Mouse (Mus musculus) spleen, adult 18-20 months (tissue): ENCODE data around the gene Pfkfb2.

Experiments
- DNase-seq, 2 experiments: peaks; one replicate each; pipeline ENCODE4 v3.0.0; 2022; ENCODE audit warnings: mixed read lengths in 2 of 2

Pfkfb2 gene

DNA sequence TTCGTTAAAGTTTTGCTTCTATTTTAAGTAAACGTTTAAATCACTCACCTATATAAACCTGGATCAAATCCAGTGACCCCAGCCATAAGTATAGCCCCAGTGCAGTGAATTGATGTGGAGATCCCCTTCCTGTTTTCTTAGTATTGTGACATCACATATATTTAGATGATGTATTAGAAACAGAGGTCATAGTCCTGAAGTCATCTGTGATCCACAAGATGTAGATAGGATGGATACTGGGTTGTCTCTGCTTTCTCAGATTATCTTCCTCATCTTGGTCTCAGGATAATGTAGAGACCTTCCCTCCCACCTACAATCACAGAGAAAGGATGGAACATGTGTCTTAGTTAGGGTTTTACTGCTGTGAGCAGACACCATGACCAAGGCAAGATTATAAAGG is at the start of gene Pfkfb2:
Gene Pfkfb2, minus strand, starts transcription at position 101 of the 400 bp plus-strand sequence.
- DNase-seq: no peak

DNA sequence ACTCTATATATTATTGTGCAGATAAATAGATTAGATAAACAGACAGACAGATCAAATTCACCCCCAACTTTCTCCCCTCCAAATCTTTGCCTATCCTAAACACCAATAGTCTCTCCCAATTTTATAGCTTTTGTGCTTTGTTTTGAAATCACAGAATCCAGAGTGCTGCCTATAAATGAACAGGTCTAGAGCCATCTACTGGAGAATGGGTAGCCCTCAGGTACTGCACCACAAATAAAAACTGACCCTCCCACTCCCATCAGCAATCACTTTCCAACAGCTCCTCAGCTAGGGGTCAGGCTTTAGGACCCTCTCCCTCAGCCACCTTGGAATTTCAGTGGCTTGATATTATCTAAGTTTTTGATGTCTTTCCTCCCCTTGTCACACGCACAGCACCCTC is 47.6 kb upstream of the Pfkfb2 start:
- DNase-seq: no peak

DNA sequence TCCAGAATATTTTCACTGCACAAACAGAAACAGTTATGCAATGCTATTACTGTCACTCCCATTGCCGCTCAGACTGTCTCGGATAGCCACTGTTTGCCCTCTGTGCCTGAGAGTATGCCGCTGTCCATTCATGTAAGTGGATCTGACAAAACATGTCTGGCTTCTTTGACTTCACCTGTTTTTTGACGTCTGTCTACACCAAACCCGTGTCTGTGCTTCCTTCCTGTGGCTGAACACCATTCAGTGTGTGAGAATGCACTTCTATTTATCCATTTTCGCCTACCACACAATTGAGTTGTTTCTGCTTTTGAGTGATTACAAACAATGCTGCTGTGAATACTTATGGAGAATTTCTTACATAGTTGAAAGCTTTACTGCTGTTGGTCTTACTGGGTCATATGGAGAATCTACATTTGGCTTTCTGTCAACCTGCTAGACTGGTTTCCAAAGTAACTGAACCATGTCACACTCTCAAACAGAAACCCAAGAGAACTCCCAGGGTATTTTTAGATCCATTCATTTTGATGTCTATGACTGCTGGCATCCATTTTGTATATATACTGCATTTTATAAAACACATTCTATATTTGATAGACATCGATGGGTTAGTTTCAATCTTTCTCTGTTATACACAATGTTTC is 46.8 kb upstream of the Pfkfb2 start:
- DNase-seq: no peak

DNA sequence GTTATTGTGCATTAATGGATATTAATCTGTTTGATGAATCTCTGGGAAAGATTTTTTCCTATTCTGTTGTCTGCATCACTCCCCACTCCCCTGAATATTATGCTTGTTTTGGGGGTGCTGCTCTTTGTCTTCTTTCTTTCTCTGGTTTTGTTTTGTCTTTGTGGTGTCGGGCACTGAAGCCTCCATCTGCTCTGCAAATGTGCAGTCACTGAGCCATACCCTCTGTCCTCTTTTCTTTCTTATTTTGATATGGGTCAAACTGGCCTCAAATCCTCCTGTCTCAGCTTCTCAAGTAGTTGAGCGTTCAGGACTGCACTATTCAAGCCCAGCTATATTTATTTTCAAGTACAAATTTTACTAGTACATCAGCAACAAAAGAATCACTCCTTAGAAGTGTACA is 46.2 kb upstream of the Pfkfb2 start:
- no peak for DNase-seq

DNA sequence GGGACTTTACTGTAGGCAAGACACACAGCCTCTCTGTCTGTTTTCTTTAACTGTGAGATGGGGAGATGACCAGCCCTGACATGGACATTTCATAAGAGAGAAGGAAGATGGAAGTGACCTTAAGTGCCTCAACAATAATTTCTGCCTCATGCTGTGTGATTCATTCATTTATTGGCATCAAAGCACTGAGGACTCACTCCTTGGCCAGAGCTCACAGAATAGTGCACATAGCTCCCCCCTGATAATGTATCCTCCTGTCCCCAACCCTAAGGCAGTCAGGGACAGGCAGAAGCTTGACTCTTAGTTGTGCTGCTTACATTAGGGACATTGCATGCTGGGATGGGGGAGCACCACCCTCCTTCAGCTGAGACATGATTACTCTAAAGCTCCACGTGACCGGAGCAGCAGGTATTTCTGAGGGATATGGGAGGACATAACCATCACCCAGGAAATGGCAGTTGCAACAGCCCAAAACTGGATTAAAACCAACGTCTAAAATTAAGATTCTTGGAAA is 42.0 kb upstream of the Pfkfb2 start:
- DNase-seq: no peak

DNA sequence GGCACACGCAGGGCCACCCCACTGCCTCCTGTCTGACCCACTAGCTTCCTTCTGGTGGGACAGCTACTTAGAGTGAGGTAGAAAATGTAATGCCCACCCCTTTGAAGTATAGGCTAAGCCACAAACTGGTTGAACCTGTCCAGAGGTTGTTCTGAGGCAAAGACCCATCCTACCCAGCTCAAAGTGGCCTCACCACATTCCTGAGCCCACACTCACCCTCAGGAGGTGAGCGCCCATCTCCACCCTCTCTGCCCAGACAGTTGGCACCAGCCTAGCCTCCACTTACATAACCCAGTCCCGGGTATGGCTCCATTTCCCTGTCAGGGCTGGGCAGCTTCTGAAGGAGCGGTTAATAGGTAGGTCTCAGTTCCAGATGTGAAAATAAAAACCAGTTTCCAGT is 41.4 kb upstream of the Pfkfb2 start:
- no peak for DNase-seq

DNA sequence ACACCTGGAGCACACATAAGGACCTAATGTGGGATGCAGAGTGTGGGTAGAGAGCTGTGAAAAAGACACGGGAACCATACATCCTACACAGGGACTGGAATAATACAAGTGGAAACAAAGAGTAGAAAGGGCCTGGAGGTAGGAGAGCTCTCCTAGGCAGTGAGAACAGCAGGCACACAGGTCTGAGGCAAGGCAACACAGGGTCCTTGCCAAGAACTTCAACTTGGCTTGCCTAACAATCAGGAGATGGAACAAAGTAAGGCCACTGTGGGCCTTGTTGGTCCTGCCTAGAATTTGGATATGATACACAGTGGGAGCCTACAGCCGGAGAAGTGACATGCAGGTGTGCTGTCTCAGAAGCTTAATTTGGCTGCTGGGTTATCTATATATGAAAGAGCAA is 40.9 kb upstream of the Pfkfb2 start:
- no peak for DNase-seq

DNA sequence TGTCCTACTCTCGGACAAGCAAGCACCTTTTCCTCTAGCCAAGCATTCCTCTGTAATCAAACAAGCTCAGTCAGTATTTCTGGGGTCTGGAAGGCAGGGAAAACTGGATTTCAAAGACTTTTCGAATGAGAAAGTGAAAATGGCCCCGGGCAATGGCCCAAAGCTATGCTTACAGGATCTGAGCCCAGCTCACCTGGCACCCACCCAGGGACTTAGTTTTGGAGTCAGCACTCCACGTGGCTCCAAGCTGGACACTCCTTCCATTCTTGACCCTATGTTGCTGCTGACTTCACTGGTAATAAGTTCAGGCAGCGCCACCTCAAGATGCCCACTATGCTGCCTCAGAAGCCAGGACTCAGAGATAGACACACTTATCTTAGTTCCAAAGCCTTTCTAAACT is 38.0 kb upstream of the Pfkfb2 start:
- DNase-seq: no peak

DNA sequence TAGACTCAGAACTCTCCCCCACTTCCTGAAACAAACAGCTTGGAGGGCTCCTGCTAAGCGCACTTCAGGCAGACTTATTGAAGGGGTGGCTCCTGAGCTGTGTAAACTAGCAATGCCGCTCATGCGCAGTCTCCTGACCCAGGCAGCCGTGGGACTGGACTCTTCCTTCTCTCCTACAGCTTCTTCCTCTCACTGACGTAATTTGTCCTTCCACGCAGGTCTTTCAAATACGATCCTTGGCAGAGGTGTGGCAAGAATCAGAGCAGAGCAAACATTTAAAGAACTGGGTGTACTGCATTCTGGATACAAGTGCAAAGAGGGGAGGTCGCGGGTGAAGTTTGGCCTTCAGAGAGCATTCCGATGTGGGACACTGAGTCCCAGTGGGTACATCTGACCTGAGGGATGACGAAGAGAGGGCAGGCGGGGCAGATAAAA is 35.0 kb upstream of the Pfkfb2 start:
- DNase-seq: no peak

DNA sequence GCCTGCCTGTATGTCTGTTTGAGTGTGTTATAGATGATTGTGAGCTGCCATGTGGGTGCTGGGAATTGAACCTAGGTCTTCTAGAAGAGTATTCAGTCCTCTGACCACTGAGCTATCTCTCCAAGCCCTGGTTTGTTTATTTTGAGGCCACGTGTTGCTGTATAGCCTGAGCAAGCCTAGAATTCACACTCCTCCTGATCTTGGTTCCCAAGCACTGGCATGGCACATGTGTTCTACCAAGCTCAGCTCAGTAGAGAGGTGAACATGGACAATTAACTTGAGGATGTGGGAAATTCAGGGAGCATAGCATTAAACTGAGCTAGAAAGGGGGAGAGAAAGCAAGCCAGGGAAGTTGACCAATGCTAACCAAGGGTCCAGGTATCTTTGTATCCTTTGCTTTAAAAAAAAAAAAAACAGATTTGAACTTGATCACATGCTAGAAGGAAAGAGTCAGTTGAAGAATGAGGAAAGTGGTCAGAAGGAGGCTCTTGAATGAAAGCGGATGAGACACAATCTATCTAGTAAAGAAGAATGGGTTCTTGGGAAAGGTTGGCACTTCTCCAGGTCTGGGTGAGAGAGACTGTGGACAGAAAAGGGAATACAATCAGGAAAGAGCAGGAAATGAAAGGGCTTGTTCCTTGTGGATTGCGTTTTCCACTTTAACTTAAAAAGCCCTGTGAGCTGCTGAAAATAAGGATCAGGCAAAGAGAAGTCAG is 33.1 kb upstream of the Pfkfb2 start:
- no peak for DNase-seq

DNA sequence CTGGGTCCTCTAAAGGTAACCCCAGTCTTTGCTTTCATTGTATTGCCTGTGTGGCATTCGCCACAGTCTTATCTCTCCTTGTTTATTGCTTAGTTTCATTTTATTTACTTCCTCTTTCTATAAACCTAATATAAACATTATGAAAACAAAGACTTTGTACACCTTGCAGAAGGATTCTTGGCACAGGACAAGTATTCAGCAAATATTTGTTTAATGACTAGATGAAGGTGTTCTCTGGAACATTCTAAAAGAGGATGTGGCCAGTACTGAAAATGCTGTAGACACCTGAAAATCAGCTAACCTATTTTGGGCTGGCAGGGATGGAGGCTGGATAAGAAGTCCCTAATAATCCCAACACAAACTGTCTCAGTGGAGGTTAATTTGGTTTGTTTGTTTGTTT is 32.5 kb upstream of the Pfkfb2 start:
- no peak for DNase-seq

DNA sequence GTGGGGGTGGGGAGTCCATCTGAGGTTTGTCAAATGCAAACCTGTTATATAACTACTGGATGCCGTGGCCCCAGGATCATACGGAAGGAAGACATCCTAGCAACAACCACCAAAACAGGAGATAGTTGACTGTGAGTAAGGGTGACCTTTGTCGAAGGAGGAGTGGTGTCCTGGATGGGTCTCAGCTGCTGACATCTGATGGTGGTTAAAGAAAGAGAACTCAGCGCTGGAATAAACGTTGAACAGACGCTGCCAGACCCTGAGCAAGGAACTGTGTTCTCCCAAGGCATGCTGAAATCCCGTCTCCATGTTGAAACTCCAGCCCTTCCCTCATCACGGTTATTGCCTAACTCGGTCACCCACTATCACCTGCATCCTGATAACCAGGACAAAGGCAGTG is 30.6 kb upstream of the Pfkfb2 start:
- no peak for DNase-seq

DNA sequence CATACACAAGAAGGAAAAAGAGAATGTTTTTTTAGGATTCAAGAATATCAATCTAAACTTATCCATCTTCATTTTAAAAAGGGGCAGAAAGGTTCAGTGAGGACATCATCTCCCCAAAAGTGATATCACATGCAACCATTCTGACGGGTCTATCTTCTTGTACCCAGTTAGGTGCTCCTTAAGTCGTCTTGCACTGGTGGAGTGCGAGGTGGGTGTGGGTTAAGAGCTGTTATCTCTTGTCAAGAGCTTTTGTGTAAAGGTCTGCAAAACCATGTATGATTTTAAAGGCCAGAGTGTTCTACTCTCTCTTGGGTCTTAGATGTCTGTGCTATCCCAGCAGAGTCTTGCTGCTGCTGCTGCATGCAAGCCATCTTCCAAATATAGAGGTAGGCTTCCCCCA is 17.8 kb upstream of the Pfkfb2 start:
- DNase-seq: no peak

DNA sequence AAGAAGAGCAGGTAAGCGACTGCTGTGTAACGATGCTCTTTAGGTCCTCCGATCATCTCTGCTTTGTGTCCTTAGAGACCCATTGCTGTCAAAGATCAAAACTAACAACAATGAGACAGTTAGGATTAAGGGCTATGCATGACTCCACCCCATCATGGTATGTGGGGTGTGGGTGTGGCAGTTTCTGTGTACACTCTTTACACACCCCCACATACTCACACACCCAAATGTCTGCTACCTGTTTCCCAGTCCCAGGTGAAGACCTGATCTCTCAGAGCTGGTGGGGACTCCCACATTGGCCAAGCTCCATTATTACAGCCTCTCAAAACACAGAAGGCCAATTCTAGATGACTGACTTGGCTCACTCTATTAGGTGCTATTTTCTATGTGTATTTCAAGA is 16.5 kb upstream of the Pfkfb2 start:
- DNase-seq: no peak

DNA sequence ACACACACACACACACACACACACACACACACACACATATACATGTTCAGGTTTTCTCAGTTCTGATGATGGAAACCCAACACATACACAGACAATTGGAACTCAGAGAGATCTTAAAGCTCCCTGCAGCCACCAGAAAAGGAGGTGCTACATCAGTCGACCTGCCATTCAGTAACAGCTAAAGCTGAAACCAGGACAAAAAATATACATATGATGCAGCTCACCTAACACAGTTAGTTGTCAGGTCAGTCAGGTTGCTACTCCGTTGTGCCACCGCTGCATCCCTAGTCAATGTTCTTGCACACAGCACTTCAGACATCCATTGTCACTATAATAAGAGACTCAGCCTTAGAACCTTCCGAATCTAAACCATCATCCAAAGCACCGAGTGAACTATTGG is 15.9 kb upstream of the Pfkfb2 start:
- no peak for DNase-seq

DNA sequence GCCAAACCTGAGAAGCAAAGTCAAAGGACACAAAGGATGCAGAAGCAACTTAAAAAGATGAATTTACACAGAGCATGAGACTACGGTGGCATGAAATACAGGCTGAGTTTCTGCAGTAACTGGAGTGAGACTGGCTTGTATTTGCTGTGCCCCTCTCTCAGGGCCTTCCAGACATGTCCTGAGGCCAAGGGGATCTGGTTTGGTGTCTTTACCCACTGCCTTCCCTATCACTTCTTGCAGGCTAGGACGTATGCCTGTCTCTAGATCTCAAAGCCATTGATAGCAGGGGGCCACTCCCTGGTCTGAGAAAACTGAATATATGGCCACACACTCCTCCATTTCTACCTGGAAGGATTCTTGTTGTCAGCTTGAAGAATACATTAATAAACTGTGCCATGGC is 15.2 kb upstream of the Pfkfb2 start:
- no peak for DNase-seq

DNA sequence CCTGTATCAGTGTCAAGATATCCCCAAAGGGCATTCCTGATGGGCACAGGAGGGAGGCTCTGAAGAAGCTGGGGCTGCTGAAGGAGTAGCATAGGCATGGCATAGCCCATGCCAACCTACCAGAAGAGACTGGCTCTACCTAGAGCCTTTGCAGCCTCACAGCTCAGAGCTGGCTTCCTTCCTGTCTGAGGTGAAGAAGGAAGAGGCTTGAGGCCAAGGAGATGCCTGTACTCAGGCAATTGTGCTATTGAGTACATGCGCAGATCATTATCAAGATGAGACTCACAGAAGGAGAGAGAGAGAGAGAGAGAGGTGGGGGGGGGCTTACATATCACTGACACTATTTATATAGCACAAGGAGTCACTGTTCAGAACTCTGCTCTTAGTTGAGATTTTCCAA is 14.7 kb upstream of the Pfkfb2 start:
- DNase-seq: no peak

DNA sequence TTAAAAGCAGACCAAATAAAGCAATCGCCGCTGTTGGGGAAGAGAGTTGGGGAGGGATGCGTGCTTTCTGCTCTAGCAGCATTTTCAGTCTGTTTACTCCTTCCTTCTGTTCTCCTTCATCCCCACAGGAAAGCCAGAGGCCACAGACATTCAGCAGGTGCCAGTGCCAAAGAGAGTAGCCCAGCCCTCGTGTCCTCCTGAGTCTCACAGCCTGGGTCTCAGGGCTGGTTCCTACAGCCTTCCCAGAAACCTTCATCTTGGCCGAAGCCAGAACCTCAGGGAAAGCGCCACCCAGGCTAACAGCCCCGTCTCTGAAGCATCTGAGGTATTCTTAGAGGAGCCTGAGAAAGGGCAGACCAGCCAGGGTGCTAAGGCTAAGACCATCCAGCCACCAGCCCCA is 13.1 kb upstream of the Pfkfb2 start:
- no peak for DNase-seq

DNA sequence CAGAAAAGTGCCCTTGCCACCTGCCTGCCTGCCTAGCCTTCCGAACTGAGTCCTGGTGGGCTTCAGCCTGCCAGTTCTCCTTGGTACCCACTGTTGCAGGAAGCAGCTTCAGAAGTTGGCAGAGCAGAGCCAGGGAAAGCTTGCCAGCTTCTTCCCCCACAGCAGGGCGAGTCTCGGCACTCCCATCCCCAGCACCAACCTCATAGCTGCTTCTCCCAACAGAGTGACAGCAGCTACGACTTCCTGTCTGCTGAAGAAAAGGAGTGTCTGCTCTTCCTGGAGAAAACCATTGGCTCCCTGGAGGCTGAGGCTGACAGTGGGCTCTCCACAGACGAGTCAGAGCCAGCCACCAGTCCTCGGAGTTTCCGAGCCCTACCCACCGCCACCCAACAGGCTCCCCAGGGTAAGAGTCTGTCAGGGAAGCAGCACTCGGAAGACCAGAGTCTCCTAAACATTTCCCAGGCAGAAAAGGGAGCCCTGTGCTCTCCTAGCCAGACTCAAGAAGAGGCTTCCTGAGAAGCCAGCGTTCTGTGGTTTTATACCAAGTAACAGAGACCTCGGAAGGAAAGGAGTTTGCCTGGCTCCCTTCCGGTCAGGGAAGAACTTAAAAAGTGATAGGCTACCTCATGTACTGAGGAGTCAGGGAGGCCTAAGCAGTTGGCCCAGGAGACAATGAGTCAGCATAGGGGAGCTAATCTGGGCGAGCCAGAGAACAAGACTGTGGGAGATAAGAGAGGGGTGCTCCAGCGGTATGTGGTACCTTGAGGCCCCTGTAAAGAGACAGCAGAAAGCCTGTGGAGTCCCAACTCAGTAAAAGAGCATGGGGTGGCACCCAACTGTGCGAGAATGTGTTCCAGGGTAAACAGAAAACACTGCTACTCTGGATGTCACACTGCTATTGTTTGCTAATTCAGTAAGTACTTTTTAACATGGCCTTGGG is 12.0 kb upstream of the Pfkfb2 start:
- DNase-seq: no peak

DNA sequence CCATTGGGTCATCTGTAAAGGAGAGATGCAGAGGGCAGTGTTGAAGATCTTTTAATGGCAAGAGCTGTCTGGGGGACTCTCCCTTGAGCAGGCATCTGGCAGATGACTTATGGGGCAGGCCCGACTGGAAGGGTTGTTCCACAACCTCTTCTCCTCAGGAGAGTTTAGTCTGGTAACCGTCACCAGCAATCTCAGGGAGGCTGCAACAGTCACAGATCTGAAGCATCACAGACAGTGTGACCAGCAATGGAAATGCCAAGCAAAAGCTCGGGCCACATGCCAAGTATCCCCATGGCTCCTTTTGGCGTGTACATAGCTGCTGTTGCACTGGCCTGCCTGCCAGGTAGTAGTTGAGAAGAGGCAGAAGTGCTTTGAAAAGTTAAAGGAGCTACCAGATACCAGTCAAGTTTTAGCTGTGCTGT is 11.2 kb upstream of the Pfkfb2 start:
- no peak for DNase-seq

DNA sequence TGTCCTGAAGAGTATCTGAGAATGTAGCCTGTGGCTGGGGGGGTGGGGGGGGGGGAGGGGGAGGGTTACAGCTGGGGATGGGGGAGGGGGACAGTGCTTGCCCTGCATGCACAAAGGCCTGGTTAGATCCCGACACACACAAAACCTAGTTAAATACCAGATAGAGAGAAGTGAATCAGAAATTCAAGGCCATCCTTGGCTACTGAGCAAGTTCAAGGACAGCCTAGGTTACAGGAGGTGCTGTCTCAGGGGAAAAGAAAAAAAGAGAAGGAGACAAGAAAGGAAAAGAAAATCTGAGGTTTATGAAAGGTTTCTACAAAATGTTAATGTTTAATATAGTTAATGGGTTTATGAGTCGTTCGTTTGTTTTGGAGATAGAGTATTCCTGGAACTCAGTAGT is 10.6 kb upstream of the Pfkfb2 start:
- DNase-seq: no peak

DNA sequence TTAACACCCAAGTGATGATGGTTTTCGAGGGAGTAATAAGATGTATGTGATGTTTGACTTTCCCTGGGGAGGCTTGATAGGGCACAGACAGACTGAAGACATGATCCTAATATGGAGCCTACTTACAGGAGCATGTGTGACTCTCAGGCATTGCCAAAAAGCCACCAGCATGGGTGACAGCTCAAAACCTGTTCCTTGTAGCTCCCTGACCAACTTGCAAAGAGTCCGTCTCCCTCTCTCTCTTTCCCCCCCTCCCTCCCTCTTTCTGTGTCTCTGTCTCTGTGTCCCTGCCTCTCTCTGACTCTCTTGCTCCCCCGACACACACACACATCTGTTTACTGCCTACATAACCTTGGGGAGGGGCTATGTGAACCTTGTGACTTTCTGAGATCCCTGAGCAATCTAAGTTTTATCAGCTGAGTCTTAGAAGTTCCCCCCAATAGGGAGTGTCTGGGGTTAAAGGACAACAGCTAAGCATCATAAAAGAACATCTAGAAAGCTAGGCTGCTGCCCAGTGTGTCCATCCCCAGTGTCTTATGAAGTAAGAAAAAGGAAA is 9.6 kb upstream of the Pfkfb2 start:
- DNase-seq: no peak

DNA sequence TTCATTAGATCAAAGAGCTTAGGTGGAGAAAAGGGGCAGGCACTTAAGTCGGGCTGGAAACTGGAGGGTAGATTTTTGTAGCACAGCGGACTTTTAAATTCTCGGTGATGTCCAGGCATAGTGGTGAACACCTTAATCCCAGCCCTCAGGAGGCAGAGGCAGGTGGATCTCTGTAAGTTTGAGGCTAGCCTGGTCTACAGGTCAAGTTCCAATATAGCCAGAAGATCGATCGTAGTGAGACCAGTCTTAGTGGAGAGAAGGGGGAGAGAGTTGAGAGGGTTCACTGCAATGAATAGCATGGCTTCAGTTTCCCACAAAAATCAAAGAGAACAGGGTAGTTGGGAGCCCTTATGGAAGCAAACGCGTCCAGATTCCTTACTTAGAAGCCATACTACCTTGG is 8.9 kb upstream of the Pfkfb2 start:
- no peak for DNase-seq
